Mouse (Mus musculus) MEL (cell line): ENCODE data around the gene Tpbpb.

Experiments used
- CHD1 ChIP-seq: IDR thresholded peaks from 2 replicates; pipeline ENCODE4 v1.6.1; 2012; ENCODE audit warnings: low read depth, mild to moderate bottlenecking, inconsistent platforms, low read length, improper control_type of control experiment
- CTCF ChIP-seq, 3 experiments: IDR thresholded peaks in 2 of 3; conservative IDR thresholded peaks in 1 of 3; 2 replicates each; pipeline ENCODE4 v1.5.1; 2011 to 2012; ENCODE audit warnings: low read length in 3 of 3, low read depth in 2 of 3, mild to moderate bottlenecking in 2 of 3, improper control_type of control experiment in 1 of 3, inconsistent platforms in 1 of 3, mixed read lengths in 1 of 3, moderate library complexity in 1 of 3; ENCODE audit not compliant: control insufficient read depth in 1 of 3, insufficient read depth in 1 of 3, poor library complexity in 1 of 3, severe bottlenecking in 1 of 3
- ELF1 ChIP-seq: IDR thresholded peaks from 2 replicates; pipeline ENCODE4 v1.6.1; 2014; ENCODE audit warnings: low read depth, mild to moderate bottlenecking, inconsistent platforms, low read length, improper control_type of control experiment, moderate library complexity
- ETS1 ChIP-seq: IDR thresholded peaks from 2 replicates; pipeline ENCODE4 v1.6.1; 2012; ENCODE audit warnings: low read depth, mild to moderate bottlenecking, inconsistent platforms, low read length, improper control_type of control experiment, moderate library complexity
- GABPA ChIP-seq: IDR thresholded peaks from 2 replicates; pipeline ENCODE4 v1.6.1; 2012; ENCODE audit warnings: low read depth, mild to moderate bottlenecking, inconsistent platforms, low read length, improper control_type of control experiment, moderate library complexity
- MAFK ChIP-seq: IDR thresholded peaks from 2 replicates; pipeline ENCODE4 v1.6.1; 2011; ENCODE audit warnings: low read depth, mild to moderate bottlenecking, low read length, improper control_type of control experiment, borderline replicate concordance
- MAX ChIP-seq: IDR thresholded peaks from 2 replicates; pipeline ENCODE4 v1.6.1; 2011; ENCODE audit warnings: low read length, improper control_type of control experiment
- MAZ ChIP-seq: IDR thresholded peaks from 2 replicates; pipeline ENCODE4 v1.6.1; 2012; ENCODE audit warnings: low read depth, mild to moderate bottlenecking, inconsistent platforms, low read length, improper control_type of control experiment
- POLR2A ChIP-seq, 2 experiments: IDR thresholded peaks; 2 replicates each; pipeline ENCODE4 v1.6.1; 2011 to 2012; ENCODE audit warnings: low read length in 2 of 2, mild to moderate bottlenecking in 2 of 2, control low read depth in 1 of 2, improper control_type of control experiment in 1 of 2, low read depth in 1 of 2, moderate library complexity in 1 of 2; ENCODE audit not compliant: control insufficient read depth in 1 of 2, insufficient read depth in 1 of 2, poor library complexity in 1 of 2
- SMC3 ChIP-seq: IDR thresholded peaks from 2 replicates; pipeline ENCODE4 v1.6.1; 2011; ENCODE audit warnings: low read depth, low read length, improper control_type of control experiment
- TCF12 ChIP-seq: IDR thresholded peaks from 2 replicates; pipeline ENCODE4 v1.6.1; 2014; ENCODE audit warnings: low read depth, mild to moderate bottlenecking, inconsistent platforms, low read length, improper control_type of control experiment, moderate library complexity
- UBTF ChIP-seq: IDR thresholded peaks from 2 replicates; pipeline ENCODE4 v1.6.1; 2012; ENCODE audit warnings: low read depth, mild to moderate bottlenecking, inconsistent platforms, low read length, improper control_type of control experiment, moderate library complexity, borderline replicate concordance; ENCODE audit not compliant: insufficient read depth
- USF1 ChIP-seq: IDR thresholded peaks from 2 replicates; pipeline ENCODE4 v1.6.1; 2014; ENCODE audit warnings: low read depth, mild to moderate bottlenecking, inconsistent platforms, low read length, improper control_type of control experiment, moderate library complexity
- ZC3H11A ChIP-seq: IDR thresholded peaks from 2 replicates; pipeline ENCODE4 v1.6.1; 2012; ENCODE audit warnings: low read depth, mild to moderate bottlenecking, inconsistent platforms, low read length, improper control_type of control experiment

GRCm38 (mm10) chr13:60895406-60896160, 9.1 kb downstream of the Tpbpb start:
- TF ChIP-seq TCF12 (no peak), USF1 (no peak), MAZ (no peak), ELF1 (no peak), MAX (no peak), ZC3H11A (no peak), CTCF (IDR thresholded peaks at IDR 0.05 in 2 of 3, conservative IDR thresholded peaks at IDR 0.05 in 1 of 3; ENCODE audit: control insufficient read depth in 1 of 3, insufficient read depth in 1 of 3, low read depth in 2 of 3, low read length in 3 of 3, poor library complexity in 1 of 3, severe bottlenecking in 1 of 3) (no peak), GABPA (no peak), UBTF (no peak), MAFK (no peak), CHD1 (no peak), SMC3 (no peak), POLR2A (IDR thresholded peaks at IDR 0.05; ENCODE audit: control insufficient read depth in 1 of 2, insufficient read depth in 1 of 2, low read depth in 1 of 2, low read length in 2 of 2, poor library complexity in 1 of 2) (no peak), ETS1 (no peak)
